Mouse (Mus musculus) embryo, embryonic 10.5 days (tissue): ENCODE data around the gene Fbxw7.
"Not testable (repeated sequence)": the region's sequence is repeated elsewhere in the genome, so short reads cannot be mapped to it uniquely, and the experiment has no call there.

Experiments used
- DNase-seq: peaks from one replicate; pipeline ENCODE4 v3.0.0-alpha.2; 2015; ENCODE audit warnings: low spot score

The Fbxw7 gene

GRCm38 (mm10) chr3:84826938-84827337 is 11.9 kb downstream of the Fbxw7 start:
- no peak for DNase-seq

- DNase-seq, result no peak
These were observed 12.5 kb downstream of the Fbxw7 start for GRCm38 (mm10) chr3:84827617-84828016.

- no peak for DNase-seq
These were observed 14.3 kb downstream of the Fbxw7 start for GRCm38 (mm10) chr3:84829366-84829765.

- no peak for DNase-seq
These were observed 21.0 kb downstream of the Fbxw7 start for GRCm38 (mm10) chr3:84836029-84836428.

- no peak for DNase-seq
These were observed 22.9 kb downstream of the Fbxw7 start for GRCm38 (mm10) chr3:84837984-84838383.

- DNase-seq, result no peak
These were observed 24.4 kb downstream of the Fbxw7 start for GRCm38 (mm10) chr3:84839499-84839898.

- DNase-seq, result no peak
These were observed 26.2 kb downstream of the Fbxw7 start for GRCm38 (mm10) chr3:84841271-84841670.

- no peak for DNase-seq
These were observed 27.7 kb downstream of the Fbxw7 start for GRCm38 (mm10) chr3:84842793-84843192.

- peak; percentile 82 for DNase-seq
These were observed 28.5 kb downstream of the Fbxw7 start for GRCm38 (mm10) chr3:84843594-84843993.

- DNase-seq, result no peak
These were observed 33.7 kb downstream of the Fbxw7 start for GRCm38 (mm10) chr3:84848798-84849197.

GRCm38 (mm10) chr3:84850418-84850817 is 35.4 kb downstream of the Fbxw7 start:
- DNase-seq, result no peak

GRCm38 (mm10) chr3:84851801-84852200 is 36.7 kb downstream of the Fbxw7 start:
- no peak for DNase-seq

- DNase-seq, result no peak
These were observed 37.8 kb downstream of the Fbxw7 start for GRCm38 (mm10) chr3:84852877-84853276.

- no peak for DNase-seq
These were observed 39.4 kb downstream of the Fbxw7 start for GRCm38 (mm10) chr3:84854440-84854839.

- DNase-seq, result no peak
These were observed 45.6 kb downstream of the Fbxw7 start for GRCm38 (mm10) chr3:84860669-84861068.

- not testable (repeated sequence) for DNase-seq
These were observed 46.7 kb downstream of the Fbxw7 start for GRCm38 (mm10) chr3:84861817-84862216.

- no peak for DNase-seq
These were observed 50.6 kb downstream of the Fbxw7 start for GRCm38 (mm10) chr3:84865684-84866083.

- DNase-seq, result no peak
These were observed 51.8 kb downstream of the Fbxw7 start for GRCm38 (mm10) chr3:84866866-84867265.

- DNase-seq, result no peak
These were observed 52.4 kb downstream of the Fbxw7 start for GRCm38 (mm10) chr3:84867434-84867975.

- DNase-seq, result no peak
These were observed 52.9 kb downstream of the Fbxw7 start for GRCm38 (mm10) chr3:84867991-84868390.

- no peak for DNase-seq
These were observed 55.1 kb downstream of the Fbxw7 start for GRCm38 (mm10) chr3:84870126-84870525.

- no peak for DNase-seq
These were observed 60.2 kb downstream of the Fbxw7 start for GRCm38 (mm10) chr3:84875306-84875705.

GRCm38 (mm10) chr3:84876211-84876610 is 61.1 kb downstream of the Fbxw7 start:
- no peak for DNase-seq

- DNase-seq, result peak; percentile 33
These were observed 68.9 kb downstream of the Fbxw7 start for GRCm38 (mm10) chr3:84883817-84884483.
